Mouse (Mus musculus): ENCODE results near the gene Cyp4x1.

Gene Cyp4x1

DNA sequence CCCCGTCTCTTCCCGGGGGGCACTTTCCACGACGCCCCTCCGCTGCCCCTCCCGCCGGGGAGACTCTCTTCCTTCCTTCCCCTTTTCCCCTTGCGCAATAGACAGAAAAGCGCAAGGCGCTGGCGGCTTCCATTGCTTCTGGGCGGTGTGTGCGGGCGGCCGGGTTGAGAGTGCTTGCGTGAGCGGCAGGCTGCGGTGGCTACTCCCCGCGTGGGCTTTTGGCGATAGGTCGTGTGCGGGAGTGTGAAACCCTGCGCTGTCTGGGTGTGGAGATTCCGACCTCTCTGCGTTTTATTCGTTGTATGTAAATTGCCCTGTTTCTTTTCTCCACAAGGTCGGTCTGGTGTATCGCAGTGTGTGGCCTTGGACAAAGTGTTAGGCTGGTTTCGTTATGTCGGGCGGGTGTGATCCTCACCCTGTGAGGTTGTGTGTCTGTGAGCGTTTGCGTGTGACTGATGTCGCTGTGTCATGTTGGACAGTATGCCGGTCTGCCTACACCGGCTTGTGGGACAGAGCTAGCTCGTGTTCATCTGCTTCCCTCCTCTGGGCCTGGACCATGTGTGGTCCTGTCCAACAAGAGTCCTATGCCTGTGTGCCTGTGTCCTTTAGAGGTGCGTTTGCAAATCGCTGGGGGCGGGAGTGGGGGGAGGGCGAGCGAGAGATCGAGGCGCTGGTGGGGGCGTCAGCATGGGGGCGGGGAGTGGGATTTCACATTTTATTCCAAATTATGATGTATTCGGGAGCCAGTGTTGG lies 77.0 kb downstream of the Cyp4x1 start:
- peak; percentile 34 for DNase-seq (ENCODE audit: low spot score)

DNA sequence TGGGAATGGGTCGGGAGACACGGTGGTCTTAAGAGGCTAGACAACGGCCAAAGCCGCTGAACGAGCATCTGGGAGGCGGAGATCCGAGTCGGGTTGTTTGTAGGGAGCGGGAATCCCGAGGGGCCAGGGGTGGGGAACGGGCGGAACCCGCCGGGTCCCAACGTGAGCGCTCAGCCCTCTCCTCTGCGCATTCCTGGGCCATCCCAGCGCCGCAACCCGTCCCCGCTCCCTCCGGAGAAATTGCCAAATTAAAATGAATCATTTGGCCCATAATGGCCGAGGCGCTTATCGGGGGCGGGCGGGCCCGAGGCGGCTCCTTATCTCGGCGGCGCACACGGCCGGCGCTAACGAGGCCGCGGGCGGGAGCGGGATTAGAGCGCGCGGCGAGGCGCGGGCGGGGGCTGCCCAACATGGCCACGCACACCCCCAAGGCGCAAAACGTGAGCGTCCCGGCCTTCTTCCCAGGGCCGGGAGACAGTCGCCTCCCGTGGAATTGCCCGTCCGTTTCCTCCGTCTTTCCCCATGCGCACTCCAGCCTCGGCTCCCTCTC lies 77.6 kb downstream of the Cyp4x1 start, which contains the start of gene Tal1:
Gene Tal1, plus strand, starts transcription at position 56 of the 550 bp plus-strand sequence.
- no peak for DNase-seq (ENCODE audit: low spot score)

Data from T-cell, adult 2 months (primary cell).